Mouse (Mus musculus): ENCODE data around the gene Arhgap18.

GRCm38 (mm10) chr10:26870802-26871201 lies 117.6 kb downstream of the Arhgap18 start:
- no peak for TF ChIP-seq POLR2A (IDR thresholded peaks at IDR 0.05; ENCODE audit: control insufficient read depth, extremely low read depth, insufficient read depth, low read length, poor library complexity)
- TF ChIP-seq CTCF (IDR thresholded peaks at IDR 0.05; ENCODE audit: borderline replicate concordance, control insufficient read depth, extremely low read depth, insufficient read depth, low read length, poor library complexity): no peak
